Mouse (Mus musculus): Measurements from ENCODE around the gene Gm29776.

The Gm29776 gene

GRCm38 (mm10) chr14:54650621-54651454 is 47.8 kb downstream of the Gm29776 start:
- DNase-seq (ENCODE audit: low spot score in 2 of 2): peak; percentile 73 to 84

GRCm38 (mm10) chr14:54647900-54648299 is 50.7 kb downstream of the Gm29776 start:
- DNase-seq (ENCODE audit: low spot score in 2 of 2): no peak

- DNase-seq (ENCODE audit: low spot score in 2 of 2): no peak
Observed at GRCm38 (mm10) chr14:54646898-54647636, 51.6 kb downstream of the Gm29776 start.

- no peak for DNase-seq (ENCODE audit: low spot score in 2 of 2)
Observed at GRCm38 (mm10) chr14:54646455-54646854, 52.2 kb downstream of the Gm29776 start.

- DNase-seq (ENCODE audit: low spot score in 2 of 2): no peak
Observed at GRCm38 (mm10) chr14:54644294-54644693, 54.3 kb downstream of the Gm29776 start.

GRCm38 (mm10) chr14:54643011-54643410 is 55.6 kb downstream of the Gm29776 start:
- no peak for DNase-seq (ENCODE audit: low spot score in 2 of 2)

Data from spleen, postnatal 14 days (tissue).